Mouse (Mus musculus): Measurements from ENCODE around the gene Usp18. TPM values are rescaled to one million over a fixed set of nuclear protein-coding genes. Genes with fewer than 3 reads are reported as not detected.

Gene Usp18
- polyA plus RNA-seq, 1 experiment from 2014 or later: 0.74 TPM

DNA sequence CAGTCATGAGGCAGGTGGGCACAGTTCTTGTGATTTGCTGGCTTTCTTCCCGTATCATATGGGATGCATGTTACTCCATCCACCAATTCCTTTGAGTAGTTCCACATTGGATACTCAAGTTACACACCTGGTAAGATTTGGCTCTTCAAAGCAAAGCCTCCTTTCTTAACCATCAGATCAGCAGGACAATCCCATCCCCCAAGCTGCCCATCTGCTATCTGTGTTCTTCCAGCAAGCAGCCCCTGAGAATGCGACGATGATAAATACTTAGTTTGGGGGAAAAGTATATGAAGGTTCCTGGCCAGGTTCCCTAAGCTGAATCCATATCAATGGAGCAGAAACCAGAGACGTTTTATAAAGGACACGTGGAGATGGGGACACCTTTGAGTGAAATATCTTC, 31.5 kb upstream of the Usp18 start:
- 87% methylated on average over 5 of the region's 5 CpGs for WGBS
- peaks cover 18% of the 10 kb centered on the region for H3K4me1 ChIP-seq (replicated peaks)
- no peak for ATAC-seq (ENCODE audit: insufficient number of reproducible peaks, insufficient read depth, low FRiP score, low TSS enrichment, low read depth)
- H3K27ac ChIP-seq: no peak overlapping the region
- peaks cover 37% of the 10 kb centered on the region for H3K27me3 ChIP-seq
- no peaks in the 10 kb centered on the region for H3K36me3 ChIP-seq
- no peaks in the 10 kb centered on the region for H3K9me3 ChIP-seq
- H3K4me2 ChIP-seq: no peak overlapping the region
- no peak overlapping the region for H3K9ac ChIP-seq (replicated peaks)
- no peak overlapping the region for H3K4me3 ChIP-seq (replicated peaks)

GRCm38 (mm10) chr6:121214667-121215330, 30.9 kb upstream of the Usp18 start:
- Histone ChIP-seq H3K27ac (no peak overlapping the region), H3K4me2 (no peak overlapping the region), H3K9ac (replicated peaks) (no peak overlapping the region), H3K4me1 (replicated peaks) (peaks cover 18% of the 10 kb centered on the region), H3K9me3 (no peaks in the 10 kb centered on the region), H3K36me3 (no peaks in the 10 kb centered on the region), H3K4me3 (replicated peaks) (no peak overlapping the region), H3K27me3 (peaks cover 31% of the 10 kb centered on the region)
- ATAC-seq (ENCODE audit: insufficient number of reproducible peaks, insufficient read depth, low FRiP score, low TSS enrichment, low read depth): no peak
- WGBS: 85% methylated on average over 8 of the region's 8 CpGs

GRCm38 (mm10) chr6:121215336-121215735, 30.4 kb upstream of the Usp18 start:
- Histone ChIP-seq H3K4me2 (no peak overlapping the region), H3K9ac (replicated peaks) (no peak overlapping the region), H3K4me3 (replicated peaks) (no peak overlapping the region), H3K27ac (no peak overlapping the region), H3K4me1 (replicated peaks) (peaks cover 15% of the 10 kb centered on the region), H3K36me3 (no peaks in the 10 kb centered on the region), H3K9me3 (no peaks in the 10 kb centered on the region), H3K27me3 (peaks cover 26% of the 10 kb centered on the region)
- no peak for ATAC-seq (ENCODE audit: insufficient number of reproducible peaks, insufficient read depth, low FRiP score, low TSS enrichment, low read depth)
- 73% methylated on average over 5 of the region's 5 CpGs for WGBS

- 82% methylated on average over 6 of the region's 6 CpGs for WGBS
- Histone ChIP-seq H3K4me3 (replicated peaks) (no peak overlapping the region), H3K27ac (no peak overlapping the region), H3K4me2 (no peak overlapping the region), H3K9me3 (no peaks in the 10 kb centered on the region), H3K9ac (replicated peaks) (no peak overlapping the region), H3K4me1 (replicated peaks) (peaks cover 11% of the 10 kb centered on the region), H3K36me3 (no peaks in the 10 kb centered on the region), H3K27me3 (peaks cover 20% of the 10 kb centered on the region)
- ATAC-seq (ENCODE audit: insufficient number of reproducible peaks, insufficient read depth, low FRiP score, low TSS enrichment, low read depth): no peak
Observed at GRCm38 (mm10) chr6:121215896-121216295, 29.8 kb upstream of the Usp18 start.

DNA sequence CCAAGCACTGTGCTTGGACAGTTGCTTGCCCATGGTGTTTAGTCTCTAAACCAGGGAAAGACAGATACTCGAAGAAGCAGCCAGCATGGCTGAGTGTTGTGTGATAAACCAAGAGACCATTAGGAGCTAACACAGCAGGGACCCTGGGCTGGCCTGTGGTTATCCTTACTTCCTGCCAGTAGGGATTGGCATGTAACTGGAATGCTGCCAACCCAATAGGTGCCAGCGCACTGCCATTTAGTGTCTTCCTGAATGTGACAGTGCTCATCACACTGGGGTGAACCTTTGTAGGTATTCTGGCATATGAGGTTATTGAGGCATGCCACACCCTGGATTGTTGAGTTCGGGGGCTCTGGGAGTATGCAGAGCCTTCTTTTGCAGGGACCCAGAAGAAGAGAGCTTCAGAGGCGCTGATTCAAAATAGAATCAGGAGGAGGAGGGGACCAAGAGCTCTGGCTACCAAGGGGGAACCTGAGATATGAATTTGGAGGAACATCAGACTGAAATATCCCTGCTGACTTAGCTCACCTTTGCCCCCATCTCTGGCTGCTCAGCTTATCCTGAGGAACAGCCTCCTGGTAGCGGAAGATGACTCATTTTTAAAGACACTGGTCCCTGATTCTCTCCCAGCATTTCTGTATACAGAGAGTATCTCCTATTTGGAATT, 29.0 kb upstream of the Usp18 start:
- Histone ChIP-seq H3K4me1 (replicated peaks) (peaks cover 3% of the 10 kb centered on the region; the same call in 1 of the 2 replicates), H3K9ac (replicated peaks) (no peak overlapping the region), H3K27me3 (peaks cover 12% of the 10 kb centered on the region), H3K9me3 (no peaks in the 10 kb centered on the region), H3K4me2 (no peak overlapping the region), H3K36me3 (no peaks in the 10 kb centered on the region), H3K4me3 (replicated peaks) (no peak overlapping the region), H3K27ac (no peak overlapping the region)
- 81% methylated on average over 5 of the region's 5 CpGs for WGBS
- no peak for ATAC-seq (ENCODE audit: insufficient number of reproducible peaks, insufficient read depth, low FRiP score, low TSS enrichment, low read depth)

GRCm38 (mm10) chr6:121218002-121218401, 27.7 kb upstream of the Usp18 start:
- H3K4me2 ChIP-seq: no peak overlapping the region

DNA sequence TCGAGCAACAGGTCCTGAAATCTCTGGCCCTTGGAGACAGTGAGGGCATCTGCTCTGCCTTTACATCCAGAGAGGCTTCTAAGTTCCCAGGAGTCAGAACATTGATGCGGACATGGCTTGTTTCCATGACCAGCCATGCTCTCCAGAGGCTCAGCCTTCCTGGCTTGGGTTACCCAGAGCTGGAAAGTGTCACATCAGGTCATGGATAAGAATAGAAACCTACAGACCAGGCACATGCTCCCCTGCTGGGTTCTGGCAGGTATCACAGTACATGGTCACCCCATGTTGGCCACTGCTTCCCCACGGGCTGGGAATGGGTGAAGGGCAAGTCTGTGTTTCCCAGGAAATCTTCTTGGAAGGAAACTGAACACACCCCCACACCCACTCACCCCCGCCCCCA, 26.3 kb upstream of the Usp18 start:
- Histone ChIP-seq H3K4me1 (replicated peaks) (no peaks in the 10 kb centered on the region), H3K27me3 (no peaks in the 10 kb centered on the region; the same call in 1 of the 2 replicates), H3K9me3 (no peaks in the 10 kb centered on the region), H3K9ac (replicated peaks) (no peak overlapping the region), H3K4me2 (no peak overlapping the region), H3K36me3 (no peaks in the 10 kb centered on the region), H3K27ac (no peak overlapping the region), H3K4me3 (replicated peaks) (no peak overlapping the region)
- no peak for ATAC-seq (ENCODE audit: insufficient number of reproducible peaks, insufficient read depth, low FRiP score, low TSS enrichment, low read depth)
- 83% methylated on average over 4 of the region's 4 CpGs for WGBS

More at GRCm38 (mm10) chr6:121218002-121218401, 27.7 kb upstream of the Usp18 start:
- H3K9me3 ChIP-seq: no peaks in the 10 kb centered on the region
- H3K4me3 ChIP-seq (replicated peaks): no peak overlapping the region
- H3K27ac ChIP-seq: no peak overlapping the region
- no peaks in the 10 kb centered on the region for H3K36me3 ChIP-seq
- 91% methylated on average over 7 of the region's 7 CpGs for WGBS
- no peaks in the 10 kb centered on the region for H3K4me1 ChIP-seq (replicated peaks)
- no peak for ATAC-seq (ENCODE audit: insufficient number of reproducible peaks, insufficient read depth, low FRiP score, low TSS enrichment, low read depth)
- no peak overlapping the region for H3K9ac ChIP-seq (replicated peaks)
- no peaks in the 10 kb centered on the region; the same call in 1 of the 2 replicates for H3K27me3 ChIP-seq

DNA sequence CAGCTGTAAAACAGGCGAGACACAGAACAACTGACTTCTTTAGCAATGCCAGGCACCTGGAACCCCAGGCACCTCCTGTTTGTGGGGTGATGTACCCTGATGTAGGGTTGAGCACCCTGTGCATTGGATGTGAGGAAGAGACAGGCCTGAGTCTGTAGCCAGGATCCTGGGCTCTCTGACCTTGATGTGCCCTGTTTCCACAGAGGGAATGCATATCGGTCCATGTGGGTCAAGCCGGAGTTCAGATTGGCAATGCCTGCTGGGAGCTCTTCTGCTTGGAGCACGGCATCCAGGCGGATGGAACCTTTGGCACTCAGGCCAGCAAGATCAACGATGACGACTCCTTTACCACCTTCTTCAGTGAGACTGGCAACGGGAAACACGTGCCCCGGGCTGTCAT, 25.5 kb upstream of the Usp18 start:
- H3K27me3 ChIP-seq: no peaks in the 10 kb centered on the region; the same call in 1 of the 2 replicates
- no peaks in the 10 kb centered on the region for H3K4me1 ChIP-seq (replicated peaks)
- no peak overlapping the region for H3K9ac ChIP-seq (replicated peaks)
- no peak for ATAC-seq (ENCODE audit: insufficient number of reproducible peaks, insufficient read depth, low FRiP score, low TSS enrichment, low read depth)
- 89% methylated on average over 10 of the region's 10 CpGs for WGBS
- no peaks in the 10 kb centered on the region for H3K9me3 ChIP-seq
- H3K4me2 ChIP-seq: no peak overlapping the region
- H3K36me3 ChIP-seq: no peaks in the 10 kb centered on the region
- no peak overlapping the region for H3K27ac ChIP-seq
- H3K4me3 ChIP-seq (replicated peaks): no peak overlapping the region

- no peak for ATAC-seq (ENCODE audit: insufficient number of reproducible peaks, insufficient read depth, low FRiP score, low TSS enrichment, low read depth)
- no peak overlapping the region for H3K4me3 ChIP-seq (replicated peaks)
- H3K9me3 ChIP-seq: no peaks in the 10 kb centered on the region
- no peaks in the 10 kb centered on the region for H3K4me1 ChIP-seq (replicated peaks)
- H3K9ac ChIP-seq (replicated peaks): no peak overlapping the region
- H3K36me3 ChIP-seq: no peaks in the 10 kb centered on the region
- no peaks in the 10 kb centered on the region; the same call in 1 of the 2 replicates for H3K27me3 ChIP-seq
- 82% methylated on average over 8 of the region's 8 CpGs for WGBS
- no peak overlapping the region for H3K27ac ChIP-seq
- H3K4me2 ChIP-seq: no peak overlapping the region
Observed at GRCm38 (mm10) chr6:121221876-121222597, 23.7 kb upstream of the Usp18 start.

- Histone ChIP-seq H3K9ac (replicated peaks) (no peak overlapping the region), H3K4me1 (replicated peaks) (no peaks in the 10 kb centered on the region), H3K9me3 (no peaks in the 10 kb centered on the region), H3K27me3 (no peaks in the 10 kb centered on the region), H3K4me3 (replicated peaks) (no peak overlapping the region), H3K27ac (no peak overlapping the region), H3K4me2 (no peak overlapping the region), H3K36me3 (no peaks in the 10 kb centered on the region)
- WGBS: 93% methylated on average over 14 of the region's 14 CpGs
- no peak for ATAC-seq (ENCODE audit: insufficient number of reproducible peaks, insufficient read depth, low FRiP score, low TSS enrichment, low read depth)
Observed at GRCm38 (mm10) chr6:121223001-121223400, 22.7 kb upstream of the Usp18 start.

GRCm38 (mm10) chr6:121224067-121224466, 21.6 kb upstream of the Usp18 start:
- no peak overlapping the region for H3K4me2 ChIP-seq
- no peaks in the 10 kb centered on the region for H3K36me3 ChIP-seq
- 77% methylated on average over 5 of the region's 5 CpGs for WGBS
- no peak overlapping the region for H3K4me3 ChIP-seq (replicated peaks)
- no peaks in the 10 kb centered on the region for H3K27me3 ChIP-seq
- H3K4me1 ChIP-seq (replicated peaks): no peaks in the 10 kb centered on the region
- no peak overlapping the region for H3K27ac ChIP-seq
- H3K9ac ChIP-seq (replicated peaks): no peak overlapping the region
- H3K9me3 ChIP-seq: no peaks in the 10 kb centered on the region
- ATAC-seq (ENCODE audit: insufficient number of reproducible peaks, insufficient read depth, low FRiP score, low TSS enrichment, low read depth): no peak
